Mouse (Mus musculus) limb, embryonic 10.5 days (tissue): ENCODE measurements around the gene Tmem44. TPM values are rescaled to one million over a fixed set of nuclear protein-coding genes. Genes with fewer than 3 reads are reported as not detected.
A peak's percentile ranks its signal among the peaks of the same experiment; 100 is the strongest.

Source experiments
- DNase-seq: peaks from one replicate; pipeline ENCODE4 v3.0.0-alpha.2; 2017; ENCODE audit warnings: low spot score
- H3K27ac ChIP-seq: fragments of 300-500 bp; sonication (generic); 2 replicates; pipeline ENCODE4 v1.5.1; 2016; ENCODE audit warnings: mild to moderate bottlenecking
- H3K27me3 ChIP-seq: fragments of 300-500 bp; sonication (generic); 2 replicates; pipeline ENCODE4 v1.6.1; 2016; ENCODE audit warnings: low read depth, mild to moderate bottlenecking; ENCODE audit not compliant: poor library complexity, severe bottlenecking
- H3K36me3 ChIP-seq: fragments of 300-500 bp; sonication (generic); 2 replicates; pipeline ENCODE4 v1.6.1; 2016; ENCODE audit warnings: mild to moderate bottlenecking, moderate library complexity
- H3K4me1 ChIP-seq: fragments of 300-500 bp; sonication (generic); 2 replicates; pipeline ENCODE4 v1.6.1; 2016
- H3K4me3 ChIP-seq: fragments of 300-500 bp; sonication (generic); 2 replicates; pipeline ENCODE4 v1.5.1; 2016; ENCODE audit warnings: mild to moderate bottlenecking, moderate library complexity
- H3K9me3 ChIP-seq: fragments of 300-500 bp; sonication (generic); replicated peaks from 2 replicates; pipeline ENCODE4 v1.6.1; 2016; ENCODE audit warnings: mild to moderate bottlenecking
- WGBS: fragments of 180-500 bp; shearing (Covaris S2); methylation state at CpG from one replicate; pipeline ENCODE4 v1.1.7; 2016; 5-methylcytosine and 5-hydroxymethylcytosine counted together
- polyA plus RNA-seq: library from polyadenylated mRNA; unstranded; fragments of >200 nt; fragmentation: Nextera tagmentation; extraction: Ambion mirVana; gene quantifications from 2 replicates; pipeline ENCODE4 v1.2.1, GENCODE M21; 2016

The Tmem44 gene
- polyA plus RNA-seq, 1 experiment from 2014 or later: 21.6 TPM

- H3K27me3 ChIP-seq: 0 out of 2 replicates have a peak, but pooled peaks cover 8% of the 10 kb centered on the region
- H3K4me1 ChIP-seq: peaks cover 14% of the 10 kb centered on the region
- 83% methylated on average over 4 of the region's 4 CpGs for WGBS
- H3K36me3 ChIP-seq: peaks cover 32% of the 10 kb centered on the region
- H3K4me3 ChIP-seq: no peak overlapping the region
- no peak for DNase-seq
- H3K9me3 ChIP-seq: no peaks in the 10 kb centered on the region
- no peak overlapping the region for H3K27ac ChIP-seq
Measured at GRCm38 (mm10) chr16:30544693-30545092, 5.9 kb downstream of the Tmem44 start.

DNA sequence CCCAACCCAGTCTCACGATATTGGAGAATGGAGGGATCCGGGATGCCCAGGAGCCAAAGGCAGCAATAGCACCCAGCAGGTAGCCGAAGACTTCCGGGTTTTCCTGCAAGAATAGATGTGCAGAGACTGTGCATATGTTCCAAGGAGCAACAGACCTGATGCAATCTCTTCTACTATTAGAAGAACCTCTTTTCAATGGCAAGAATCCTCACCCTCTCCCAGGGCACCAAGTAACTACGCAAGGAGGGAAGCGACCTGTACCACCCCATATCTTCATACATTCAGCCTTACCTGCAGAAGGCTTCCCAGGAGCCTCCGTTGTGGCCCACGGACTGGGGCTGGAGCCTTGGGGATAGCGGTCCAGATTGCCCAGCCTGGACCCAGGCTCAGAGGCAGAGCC, 7.3 kb downstream of the Tmem44 start:
- WGBS: 90% methylated on average over 9 of the region's 9 CpGs
- no peak for DNase-seq
- peaks cover 13% of the 10 kb centered on the region for H3K4me1 ChIP-seq
- H3K9me3 ChIP-seq: no peaks in the 10 kb centered on the region
- H3K4me3 ChIP-seq: no peak overlapping the region
- H3K36me3 ChIP-seq: peaks cover 32% of the 10 kb centered on the region
- no peak overlapping the region for H3K27ac ChIP-seq
- H3K27me3 ChIP-seq: no peaks in the 10 kb centered on the region

DNA sequence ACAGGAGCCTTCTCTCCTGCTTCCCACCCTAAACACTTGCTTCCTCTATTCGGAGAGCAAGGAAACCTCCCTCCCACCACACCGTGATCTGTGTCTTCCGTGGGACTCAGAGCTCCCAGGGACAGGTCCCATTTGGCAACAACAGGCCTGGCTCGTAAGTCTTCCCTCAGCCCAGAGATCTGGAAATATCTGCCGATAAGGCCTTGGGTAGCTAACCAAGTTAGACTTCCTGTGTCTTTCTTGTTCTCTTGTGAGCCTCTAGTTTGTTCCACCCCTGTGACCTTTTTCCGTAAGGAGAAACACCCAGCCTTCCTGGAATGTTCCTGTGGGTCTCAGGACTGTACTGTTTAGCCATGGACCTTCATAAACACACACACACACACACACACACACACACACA, 7.8 kb downstream of the Tmem44 start:
- peaks cover 32% of the 10 kb centered on the region for H3K36me3 ChIP-seq
- whole genome bisulfite sequencing: 84% methylated on average over 6 of the region's 6 CpGs
- H3K27me3 ChIP-seq: no peaks in the 10 kb centered on the region
- no peak for DNase-seq
- H3K4me3 ChIP-seq: no peak overlapping the region
- no peak overlapping the region for H3K27ac ChIP-seq
- no peaks in the 10 kb centered on the region for H3K9me3 ChIP-seq
- peaks cover 13% of the 10 kb centered on the region for H3K4me1 ChIP-seq

DNA sequence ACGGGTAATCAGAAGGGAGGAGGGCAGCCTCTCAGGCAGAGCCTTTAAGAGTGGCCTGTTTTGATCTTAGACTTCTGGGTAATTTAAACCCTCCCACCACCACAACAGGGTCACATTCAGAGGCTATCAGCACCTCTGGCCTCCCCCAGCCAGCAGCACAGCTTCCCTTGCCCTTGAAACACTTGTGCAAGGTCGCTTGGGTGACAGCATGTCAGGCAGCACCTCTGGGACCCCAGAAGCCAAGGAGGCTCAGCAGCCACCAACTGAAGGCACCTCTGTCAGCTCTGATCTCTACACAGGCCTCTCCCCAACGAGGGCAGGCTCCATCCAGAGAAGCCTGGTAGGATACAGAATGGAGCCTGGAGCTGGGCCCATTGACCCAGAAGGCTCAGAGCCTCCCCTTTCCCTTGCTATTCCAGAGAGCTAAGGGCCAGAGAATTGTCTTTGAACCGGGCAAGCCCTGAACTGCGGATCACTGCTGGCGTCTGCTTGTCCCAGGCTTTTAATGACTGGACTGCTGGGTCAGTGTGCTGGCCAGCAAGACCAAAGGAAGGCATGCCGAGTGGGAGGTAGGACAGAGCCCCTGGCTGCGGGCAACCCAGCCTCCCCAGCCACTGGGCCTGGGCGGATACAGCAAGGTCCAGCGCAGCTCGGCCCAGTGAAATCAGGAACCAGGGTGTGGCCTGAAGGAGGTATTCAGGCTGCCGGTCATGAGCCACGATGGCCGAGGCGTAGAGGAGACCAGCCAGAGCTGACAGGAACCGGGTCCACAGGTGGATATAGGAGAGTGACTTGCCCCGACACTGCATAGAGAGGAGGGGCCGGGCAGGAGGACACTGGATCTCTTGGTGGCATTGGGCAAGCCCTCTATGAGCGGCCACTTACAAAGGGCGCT, 10.3 kb downstream of the Tmem44 start:
- no peaks in the 10 kb centered on the region for H3K27me3 ChIP-seq
- no peaks in the 10 kb centered on the region for H3K9me3 ChIP-seq
- H3K36me3 ChIP-seq: peaks cover 12% of the 10 kb centered on the region
- WGBS: 48% methylated on average over 20 of the region's 20 CpGs
- H3K4me1 ChIP-seq: peaks cover 17% of the 10 kb centered on the region
- H3K27ac ChIP-seq: peak overlapping the region; percentile 66
- peak overlapping the region; percentile 11 for H3K4me3 ChIP-seq
- DNase-seq: no peak

DNA sequence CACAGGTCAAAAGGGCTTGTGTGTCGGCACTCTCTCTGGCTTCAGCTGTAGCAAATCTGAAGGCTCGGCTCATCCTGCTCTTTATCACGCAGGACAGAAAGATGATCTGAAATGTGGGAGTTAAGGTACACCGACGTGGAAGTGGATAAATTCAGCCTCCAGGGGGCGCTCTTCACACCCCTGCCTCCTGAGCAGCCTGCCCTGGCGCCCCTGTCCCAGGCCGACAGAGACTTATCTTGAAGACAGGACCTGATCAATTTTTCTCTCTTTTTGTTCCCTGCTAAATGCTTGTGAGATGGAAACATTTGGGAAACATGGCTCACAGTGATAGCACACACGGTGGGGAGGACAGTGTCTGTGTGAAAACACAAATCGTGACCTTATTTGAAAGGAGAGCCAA, 11.2 kb downstream of the Tmem44 start:
- WGBS: 29% methylated on average over 10 of the region's 10 CpGs
- DNase-seq: peak; percentile 76

DNA sequence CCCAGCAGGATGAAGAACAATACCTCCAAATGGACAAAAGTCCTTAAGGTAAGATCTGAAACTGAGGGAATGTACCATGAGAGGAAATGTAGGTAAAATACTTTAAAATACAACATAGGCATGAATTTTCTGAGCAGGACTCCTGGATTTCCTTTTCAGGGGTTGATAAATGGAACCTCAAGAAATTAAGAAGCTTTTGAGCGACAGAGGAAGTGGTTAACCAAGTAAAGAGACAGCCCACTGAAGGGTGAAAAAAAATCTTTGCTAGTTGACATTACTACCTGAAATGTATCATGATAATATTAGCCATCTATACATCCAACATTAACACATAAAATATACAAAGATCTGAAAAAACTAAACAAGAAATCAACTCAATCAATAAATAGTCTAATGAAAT, 15.6 kb downstream of the Tmem44 start:
- H3K4me1 ChIP-seq: peaks cover 16% of the 10 kb centered on the region
- 91% methylated on average over 1 of the region's 1 CpGs for WGBS
- no peaks in the 10 kb centered on the region for H3K27me3 ChIP-seq
- no peak for DNase-seq
- H3K27ac ChIP-seq: no peak overlapping the region
- H3K36me3 ChIP-seq: no peaks in the 10 kb centered on the region
- no peaks in the 10 kb centered on the region for H3K9me3 ChIP-seq
- no peak overlapping the region for H3K4me3 ChIP-seq

More for the DNA sequence above, 11.2 kb downstream of the Tmem44 start:
- Histone ChIP-seq H3K4me1 (peaks cover 17% of the 10 kb centered on the region), H3K36me3 (peaks cover 5% of the 10 kb centered on the region; the same call in 1 of the 2 replicates), H3K27me3 (no peaks in the 10 kb centered on the region), H3K4me3 (no peak overlapping the region), H3K9me3 (no peaks in the 10 kb centered on the region), H3K27ac (no peak overlapping the region)

DNA sequence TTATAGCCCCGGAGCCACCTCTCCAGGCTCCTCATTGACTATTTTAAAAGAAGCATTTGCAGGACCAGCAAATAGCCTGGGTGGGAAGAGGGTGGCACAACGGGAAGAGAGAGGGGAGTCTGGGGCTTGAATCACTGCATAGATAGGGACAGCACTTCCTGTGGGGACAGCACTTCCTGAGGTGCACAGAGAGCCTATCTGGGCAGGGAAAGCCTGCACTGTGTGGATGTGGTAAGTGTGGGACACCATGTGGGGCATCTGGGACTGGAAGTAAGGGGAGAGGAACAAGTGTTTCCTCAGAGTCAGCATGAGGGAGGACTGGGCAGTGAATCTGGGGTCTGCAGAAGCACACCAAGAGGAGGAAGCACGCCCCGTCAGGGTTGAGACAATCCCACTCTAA, 17.1 kb downstream of the Tmem44 start:
- no peaks in the 10 kb centered on the region for H3K9me3 ChIP-seq
- WGBS: 57% methylated on average over 4 of the region's 4 CpGs
- no peak overlapping the region for H3K4me3 ChIP-seq
- no peaks in the 10 kb centered on the region for H3K27me3 ChIP-seq
- peaks cover 9% of the 10 kb centered on the region; the same call in 1 of the 2 replicates for H3K4me1 ChIP-seq
- H3K27ac ChIP-seq: no peak overlapping the region
- H3K36me3 ChIP-seq: peaks cover 8% of the 10 kb centered on the region; the same call in 1 of the 2 replicates
- DNase-seq: no peak

GRCm38 (mm10) chr16:30532929-30533328, 17.7 kb downstream of the Tmem44 start:
- no peak overlapping the region for H3K27ac ChIP-seq
- peaks cover 9% of the 10 kb centered on the region; the same call in 1 of the 2 replicates for H3K4me1 ChIP-seq
- H3K36me3 ChIP-seq: peaks cover 8% of the 10 kb centered on the region; the same call in 1 of the 2 replicates
- H3K4me3 ChIP-seq: no peak overlapping the region
- no peaks in the 10 kb centered on the region for H3K27me3 ChIP-seq
- H3K9me3 ChIP-seq: no peaks in the 10 kb centered on the region
- WGBS: 19% methylated on average over 1 of the region's 1 CpGs
- DNase-seq: no peak

DNA sequence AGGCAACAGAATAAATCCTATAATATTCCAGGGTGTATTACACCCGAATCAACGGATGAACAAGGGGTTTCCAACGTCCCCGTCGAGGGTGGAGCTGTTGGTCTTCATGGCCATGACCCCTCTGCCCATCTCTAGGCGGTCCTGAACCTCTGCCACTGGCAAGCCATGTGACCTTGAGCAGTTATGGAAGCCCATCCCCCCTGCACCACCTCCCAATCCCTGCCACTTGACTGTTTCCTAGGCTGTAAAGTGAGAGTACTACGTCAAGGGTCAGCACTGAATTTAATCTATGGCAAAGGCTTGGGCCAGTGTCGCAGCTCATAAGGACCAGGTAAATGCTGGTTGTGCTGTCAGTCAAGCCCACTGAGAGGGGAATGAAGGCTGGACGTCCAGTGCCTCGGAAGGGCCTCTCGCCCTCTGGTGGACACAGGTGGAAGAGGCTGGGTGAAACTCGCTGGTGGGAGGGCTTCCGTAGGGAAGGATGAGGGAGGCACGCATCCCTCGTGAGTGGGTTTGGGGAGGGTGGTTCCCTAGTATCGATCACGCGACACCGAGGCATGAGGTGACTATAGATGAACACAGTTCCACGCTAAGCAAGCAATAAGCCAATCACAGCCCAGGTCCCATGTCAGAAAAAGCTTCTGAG, 18.8 kb downstream of the Tmem44 start:
- WGBS: 30% methylated on average over 20 of the region's 20 CpGs
- Histone ChIP-seq H3K4me1 (peaks cover 9% of the 10 kb centered on the region; the same call in 1 of the 2 replicates), H3K27ac (no peak overlapping the region), H3K27me3 (no peaks in the 10 kb centered on the region), H3K4me3 (no peak overlapping the region), H3K9me3 (no peaks in the 10 kb centered on the region), H3K36me3 (peaks cover 10% of the 10 kb centered on the region; the same call in 1 of the 2 replicates)
- DNase-seq: peak; percentile 78

GRCm38 (mm10) chr16:30530815-30531214, 19.8 kb downstream of the Tmem44 start:
- 0 out of 2 replicates have a peak, but pooled peaks cover under 1% of the 10 kb centered on the region for H3K27me3 ChIP-seq
- H3K4me3 ChIP-seq: no peak overlapping the region
- H3K36me3 ChIP-seq: peaks cover 11% of the 10 kb centered on the region; the same call in 1 of the 2 replicates
- 44% methylated on average over 4 of the region's 4 CpGs for WGBS
- H3K4me1 ChIP-seq: 0 out of 2 replicates have a peak, but pooled peaks cover 5% of the 10 kb centered on the region
- H3K9me3 ChIP-seq: no peaks in the 10 kb centered on the region
- no peak for DNase-seq
- no peak overlapping the region for H3K27ac ChIP-seq

GRCm38 (mm10) chr16:30528386-30528785, 22.3 kb downstream of the Tmem44 start:
- no peak overlapping the region for H3K27ac ChIP-seq
- no peak overlapping the region for H3K4me3 ChIP-seq
- DNase-seq: no peak
- 0 out of 2 replicates have a peak, but pooled peaks cover 5% of the 10 kb centered on the region for H3K4me1 ChIP-seq
- H3K27me3 ChIP-seq: peaks cover 17% of the 10 kb centered on the region
- 90% methylated on average over 8 of the region's 8 CpGs for WGBS
- peaks cover 26% of the 10 kb centered on the region; the same call in 1 of the 2 replicates for H3K36me3 ChIP-seq
- no peaks in the 10 kb centered on the region; the same call in 1 of the 2 replicates for H3K9me3 ChIP-seq

DNA sequence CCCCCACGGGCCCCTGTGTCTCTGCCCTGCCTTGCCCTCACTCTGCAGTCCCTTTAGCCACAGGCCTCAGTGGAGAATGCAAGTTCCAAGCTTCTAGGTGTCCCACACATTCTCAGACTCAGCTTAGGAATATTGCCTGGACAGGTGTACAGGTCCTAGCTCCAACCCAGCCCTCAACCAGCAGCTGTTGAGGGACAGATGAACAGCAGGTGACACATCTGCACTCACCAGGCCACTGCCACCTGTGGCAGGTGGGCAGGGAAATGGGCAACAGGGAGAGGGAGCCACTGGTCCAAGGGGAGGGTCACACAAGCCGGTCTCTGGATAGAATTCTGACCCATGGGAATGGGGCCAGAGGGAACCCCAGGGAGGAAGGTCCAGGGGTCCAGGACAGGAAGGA, 22.8 kb downstream of the Tmem44 start:
- Histone ChIP-seq H3K4me1 (0 out of 2 replicates have a peak, but pooled peaks cover 7% of the 10 kb centered on the region), H3K36me3 (peaks cover 28% of the 10 kb centered on the region), H3K27me3 (peaks cover 17% of the 10 kb centered on the region), H3K27ac (no peak overlapping the region), H3K9me3 (no peaks in the 10 kb centered on the region; the same call in 1 of the 2 replicates), H3K4me3 (no peak overlapping the region)
- WGBS: 71% methylated on average over 2 of the region's 2 CpGs
- DNase-seq: no peak

DNA sequence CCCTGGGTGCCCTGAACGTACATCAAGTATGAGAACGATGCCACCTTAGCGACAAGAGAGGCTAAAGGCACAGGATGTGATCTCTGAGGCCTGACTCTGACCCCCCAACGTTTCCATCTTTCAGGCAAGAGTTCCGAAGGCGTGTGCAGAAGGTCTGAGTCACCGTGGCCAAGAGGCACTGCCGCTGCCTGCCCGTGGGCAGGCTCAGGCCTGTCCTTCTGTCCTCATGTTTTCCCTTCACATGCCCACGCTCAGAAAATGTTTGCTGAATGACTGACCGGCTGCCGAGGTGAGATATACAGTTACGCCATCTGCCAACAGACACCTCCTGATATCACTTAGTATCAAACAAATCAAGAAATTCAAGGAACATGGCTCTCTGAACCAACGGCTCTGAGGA, 24.9 kb downstream of the Tmem44 start:
- Histone ChIP-seq H3K9me3 (no peaks in the 10 kb centered on the region; the same call in 1 of the 2 replicates), H3K27ac (no peak overlapping the region), H3K4me3 (no peak overlapping the region), H3K27me3 (peaks cover 17% of the 10 kb centered on the region), H3K4me1 (0 out of 2 replicates have a peak, but pooled peaks cover 3% of the 10 kb centered on the region), H3K36me3 (peaks cover 37% of the 10 kb centered on the region)
- DNase-seq: no peak
- WGBS: 79% methylated on average over 14 of the region's 14 CpGs
